Mouse (Mus musculus) left cerebral cortex, adult 2 months (tissue): ENCODE measurements around the gene Galnt4. TPM values are rescaled to one million over a fixed set of nuclear protein-coding genes. Genes with fewer than 3 reads are reported as not detected.

Source experiments
- DNase-seq, 2 experiments: peaks; one replicate each; pipeline ENCODE4 v3.0.0; 2021 to 2022; ENCODE audit warnings: low spot score in 2 of 2, mixed read lengths in 1 of 2; ENCODE audit errors: extremely low spot score in 1 of 2
- H3K27ac ChIP-seq: fragments of 200-600 bp; 2 replicates; pipeline ENCODE4 v1.8.1; 2022
- H3K4me3 ChIP-seq: fragments of 200-600 bp; 2 replicates; pipeline ENCODE4 v1.8.1; 2022
- CTCF ChIP-seq: fragments of 200-600 bp; IDR thresholded peaks from 2 replicates; pipeline ENCODE4 v1.8.1; 2022; ENCODE audit warnings: antibody characterized with exemption, mild to moderate bottlenecking, moderate library complexity
- intact Hi-C: fragments of 180-260 bp; cut with DNase I; formaldehyde crosslinking; loops from one replicate; pipeline ENCODE4 v1.15.1; 2025
- total RNA-seq, 2 experiments: library from RNA; stranded (reverse); gene quantifications; 2 replicates each; pipeline ENCODE4 v1.2.3; 2021

Galnt4 gene
- total RNA-seq, 2 experiments from 2014 or later: 2.3 to 2.4 TPM

DNA sequence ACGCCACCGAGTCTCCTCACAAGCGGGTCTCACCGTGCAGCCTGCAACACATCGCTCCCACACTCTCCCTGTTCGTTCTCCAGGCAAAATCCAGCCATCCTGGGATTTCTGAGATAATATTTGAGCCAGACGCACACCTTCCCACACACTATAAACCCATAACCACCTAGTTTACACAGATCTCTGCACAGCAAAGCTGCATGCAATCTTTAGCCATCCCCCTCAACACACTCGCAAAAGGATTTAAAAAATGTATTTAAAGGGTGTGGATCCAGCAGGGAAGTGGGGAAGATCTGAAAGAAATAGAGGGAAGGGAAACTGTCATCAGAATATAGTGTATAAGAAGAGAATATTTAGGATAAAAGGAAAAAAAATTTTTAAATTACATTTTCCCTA, 8.3 kb downstream of the Galnt4 start:
- no peak for DNase-seq
- TF ChIP-seq CTCF: no peak
- Histone ChIP-seq H3K27ac (no peak overlapping the region), H3K4me3 (no peak overlapping the region)
- intact Hi-C loops: no loop called here

- no peak overlapping the region for H3K27ac ChIP-seq
- no peak for DNase-seq
- TF ChIP-seq CTCF: no peak
- no peak overlapping the region for H3K4me3 ChIP-seq
- intact Hi-C loops: no loop called here
Measured at GRCm38 (mm10) chr10:99116650-99117615, 9.0 kb downstream of the Galnt4 start.

DNA sequence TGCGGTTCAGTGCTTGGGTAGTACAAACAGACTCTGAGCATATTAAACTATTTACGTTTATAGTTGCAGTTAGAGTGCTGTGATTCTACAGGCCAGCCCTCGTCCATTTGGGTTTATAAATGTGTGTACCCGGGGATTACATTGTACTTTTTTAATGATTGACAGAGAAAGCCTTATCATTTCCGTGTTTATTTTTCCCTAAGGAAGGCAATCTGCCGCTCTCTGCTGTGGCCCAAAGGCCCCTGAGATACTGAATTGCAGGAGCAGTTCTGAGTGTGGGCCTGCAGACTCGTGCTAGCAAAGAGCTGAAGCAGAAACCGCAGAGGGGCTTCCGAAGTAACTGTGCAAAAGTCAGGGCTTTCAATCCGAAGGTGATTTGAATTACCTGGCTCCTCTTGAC, 9.9 kb downstream of the Galnt4 start:
- intact Hi-C loops: no loop called here
- DNase-seq: no peak

DNA sequence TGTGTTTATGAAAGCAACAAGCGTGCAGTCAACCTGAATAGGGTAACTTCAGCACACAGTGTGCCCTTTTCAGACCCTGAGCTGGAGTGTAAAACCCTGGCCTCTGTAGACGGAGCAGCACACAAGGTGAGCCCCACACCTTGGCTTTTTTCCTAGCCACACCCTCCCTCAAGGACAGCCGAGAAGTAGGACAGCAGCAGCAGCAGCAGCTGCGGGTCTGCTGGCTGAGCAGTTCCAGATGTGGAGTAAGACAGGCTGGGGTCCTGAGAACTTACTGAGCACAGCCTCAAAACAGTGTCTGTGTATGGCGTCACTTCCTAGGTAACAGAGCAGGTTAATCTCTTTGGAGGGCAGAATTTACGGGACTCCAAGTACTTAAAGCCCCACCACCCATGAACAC, 10.7 kb downstream of the Galnt4 start:
- no peak overlapping the region for H3K27ac ChIP-seq
- DNase-seq: no peak
- intact Hi-C loops: no loop called here
- TF ChIP-seq CTCF: no peak
- no peak overlapping the region for H3K4me3 ChIP-seq

More for the DNA sequence above, 9.9 kb downstream of the Galnt4 start:
- no peak overlapping the region for H3K4me3 ChIP-seq
- no peak for TF ChIP-seq CTCF
- H3K27ac ChIP-seq: no peak overlapping the region

- H3K4me3 ChIP-seq: no peak overlapping the region
- DNase-seq: no peak
- TF ChIP-seq CTCF: no peak
- intact Hi-C loops: no loop called here
- H3K27ac ChIP-seq: no peak overlapping the region
Measured at GRCm38 (mm10) chr10:99119471-99119870, 11.5 kb downstream of the Galnt4 start.

- no peak for DNase-seq
- no peak within 1 kb of the TSS for H3K27ac ChIP-seq
- H3K4me3 ChIP-seq: no peak within 1 kb of the TSS
- TF ChIP-seq CTCF: no peak
- intact Hi-C loops: no loop called here
Measured at GRCm38 (mm10) chr10:99126225-99126624, 18.3 kb downstream of the Galnt4 start, which contains the start of gene Phxr2. Gene Phxr2, minus strand, starts transcription at chr10:99126325.

DNA sequence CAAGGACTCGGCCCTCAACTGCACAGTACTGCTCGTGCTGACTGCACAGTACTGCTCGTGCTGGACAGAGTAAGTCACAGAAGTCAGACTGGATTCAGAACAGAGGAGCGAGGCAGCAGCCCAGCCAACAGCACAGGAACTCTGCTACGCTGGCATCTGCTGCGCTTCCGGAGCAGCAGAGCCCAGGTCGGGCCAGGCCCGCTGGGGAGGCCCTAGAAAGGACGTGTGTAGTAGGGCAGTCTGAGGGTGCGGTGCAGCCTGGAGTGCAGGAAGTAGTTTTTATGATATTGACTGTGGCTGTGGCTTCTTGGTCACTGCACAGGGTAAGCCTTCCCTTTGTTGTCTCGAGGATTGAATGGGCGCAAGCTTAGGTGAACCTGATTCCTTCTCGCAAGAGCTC, 19.0 kb downstream of the Galnt4 start:
- no peak overlapping the region for H3K4me3 ChIP-seq
- no peak for DNase-seq
- no peak for TF ChIP-seq CTCF
- intact Hi-C loops: no loop called here
- H3K27ac ChIP-seq: no peak overlapping the region

DNA sequence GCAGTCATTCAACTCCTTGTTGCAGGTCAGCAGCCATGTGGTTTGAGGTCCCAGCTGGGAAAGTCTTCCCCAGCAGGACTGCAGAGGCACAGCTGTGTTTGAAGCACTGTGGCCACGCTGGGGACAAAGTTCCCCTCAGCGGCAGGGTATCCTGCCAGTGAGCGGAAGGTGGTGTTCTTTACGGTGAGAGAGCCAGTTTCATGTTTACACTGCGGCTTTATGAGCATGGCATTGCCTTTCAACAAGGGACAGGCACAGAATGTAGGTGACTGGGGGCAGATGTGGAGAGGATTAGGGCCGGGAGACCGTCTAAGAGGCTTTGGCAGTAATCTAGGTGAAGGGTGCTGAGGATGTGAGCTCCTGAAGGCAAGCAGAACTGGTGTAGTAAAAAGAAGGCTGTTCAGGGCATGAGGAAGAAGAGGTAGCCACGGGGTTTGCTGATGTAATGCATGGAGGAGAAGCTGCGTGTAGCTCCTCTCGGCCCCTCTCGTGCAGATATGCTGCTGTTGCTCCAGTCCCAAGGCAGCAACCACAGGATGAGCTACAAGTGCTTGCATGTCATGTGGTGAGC, 19.8 kb downstream of the Galnt4 start:
- Histone ChIP-seq H3K4me3 (no peak overlapping the region), H3K27ac (no peak overlapping the region)
- intact Hi-C loops: no loop called here
- no peak for TF ChIP-seq CTCF
- no peak for DNase-seq

GRCm38 (mm10) chr10:99130611-99131010, 22.7 kb downstream of the Galnt4 start:
- intact Hi-C loops: no loop called here

GRCm38 (mm10) chr10:99131298-99131697, 23.3 kb downstream of the Galnt4 start:
- H3K27ac ChIP-seq: peak overlapping the region; percentile 40; the same call in 1 of the 2 replicates

More at GRCm38 (mm10) chr10:99130611-99131010, 22.7 kb downstream of the Galnt4 start:
- Histone ChIP-seq H3K27ac (no peak overlapping the region), H3K4me3 (no peak overlapping the region)
- no peak for DNase-seq
- TF ChIP-seq CTCF: no peak

DNA sequence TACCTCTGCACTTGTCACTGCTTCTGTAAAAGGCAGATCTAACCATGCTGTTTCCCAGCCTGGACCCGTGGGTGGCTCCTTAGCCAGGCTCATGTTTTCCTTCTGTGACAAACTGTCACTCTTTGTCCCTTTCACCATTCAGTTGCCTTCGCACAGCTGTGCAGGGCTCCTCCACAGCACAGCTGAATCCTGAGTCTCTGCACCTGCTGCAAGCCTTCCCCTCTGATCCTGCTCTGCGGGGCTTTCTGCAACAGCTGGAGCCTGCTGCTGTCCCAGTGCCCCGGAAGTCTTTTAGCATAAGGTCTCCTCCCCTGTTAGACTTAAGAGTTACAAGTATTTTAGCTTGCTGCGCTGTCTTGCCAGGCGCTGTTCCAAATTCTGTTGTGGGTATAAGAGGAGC, 24.2 kb downstream of the Galnt4 start:
- DNase-seq: no peak
- Histone ChIP-seq H3K4me3 (no peak overlapping the region), H3K27ac (no peak overlapping the region)
- intact Hi-C loops: no loop called here
- TF ChIP-seq CTCF: no peak

More at GRCm38 (mm10) chr10:99131298-99131697, 23.3 kb downstream of the Galnt4 start:
- DNase-seq: no peak
- intact Hi-C loops: no loop called here
- H3K4me3 ChIP-seq: no peak overlapping the region
- no peak; the same call in 1 of the 2 replicates for TF ChIP-seq CTCF

- H3K27ac ChIP-seq: no peak overlapping the region
- DNase-seq: no peak
- intact Hi-C loops: no loop called here
- no peak overlapping the region for H3K4me3 ChIP-seq
- TF ChIP-seq CTCF: no peak
Measured at GRCm38 (mm10) chr10:99132595-99133272, 24.8 kb downstream of the Galnt4 start.
